Mouse (Mus musculus) heart, adult 9 months (tissue): Measurements from ENCODE around the gene Adgrl4.

Experiments
- DNase-seq, 2 experiments: peaks; one replicate each; pipeline ENCODE4 v3.0.0; 2022; ENCODE audit warnings: low spot score in 2 of 2

The Adgrl4 gene

GRCm38 (mm10) chr3:151488853-151489252 is 51.2 kb downstream of the Adgrl4 start:
- DNase-seq, result no peak

DNA sequence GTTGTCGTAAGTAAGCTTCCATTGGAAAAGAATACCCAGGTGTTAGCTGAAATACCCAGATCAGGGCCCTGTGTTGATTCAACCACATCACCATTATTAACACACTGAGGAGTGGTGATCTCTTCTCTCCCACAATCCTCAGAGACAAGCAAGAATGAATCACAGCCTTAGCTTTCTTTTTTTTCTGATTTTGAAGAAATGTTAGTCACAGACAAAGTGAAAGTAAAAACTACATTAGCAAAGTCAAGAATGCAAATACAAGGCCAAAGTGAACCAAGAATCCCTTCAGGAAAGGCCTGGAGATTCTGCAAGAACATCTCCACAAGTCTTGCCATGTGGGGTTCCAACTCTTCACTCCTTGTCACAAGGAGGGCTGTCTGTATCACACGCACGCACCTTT is 67.9 kb downstream of the Adgrl4 start:
- no peak for DNase-seq

GRCm38 (mm10) chr3:151511184-151511583 is 73.5 kb downstream of the Adgrl4 start:
- no peak for DNase-seq

- no peak for DNase-seq
Observed at GRCm38 (mm10) chr3:151547182-151547581, 109.5 kb downstream of the Adgrl4 start.

- DNase-seq, result no peak
Observed at GRCm38 (mm10) chr3:151551002-151551401, 113.3 kb downstream of the Adgrl4 start.

- no peak for DNase-seq
Observed at GRCm38 (mm10) chr3:151556635-151557034, 118.9 kb downstream of the Adgrl4 start.

- no peak for DNase-seq
Observed at GRCm38 (mm10) chr3:151557125-151557524, 119.4 kb downstream of the Adgrl4 start.

- DNase-seq, result no peak
Observed at GRCm38 (mm10) chr3:151557607-151558006, 119.9 kb downstream of the Adgrl4 start.

DNA sequence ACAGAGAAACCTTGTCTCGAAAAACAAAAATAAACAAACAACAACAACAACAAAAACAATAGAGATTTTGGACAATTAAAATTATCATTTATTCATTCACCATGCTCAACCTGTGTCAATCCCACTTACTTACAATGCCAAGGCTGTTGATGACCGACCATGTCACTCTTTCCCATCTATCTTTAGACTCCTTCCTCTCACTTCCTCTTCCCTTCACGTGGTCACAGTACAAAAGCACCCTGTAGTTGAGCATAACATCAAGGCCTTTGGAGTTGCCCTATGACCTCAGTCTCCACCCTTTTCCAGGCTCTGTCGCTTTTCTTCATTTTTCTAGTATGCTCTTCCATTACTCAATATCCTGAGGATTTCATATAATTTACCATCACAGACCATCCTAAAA is 120.7 kb downstream of the Adgrl4 start:
- DNase-seq, result no peak

DNA sequence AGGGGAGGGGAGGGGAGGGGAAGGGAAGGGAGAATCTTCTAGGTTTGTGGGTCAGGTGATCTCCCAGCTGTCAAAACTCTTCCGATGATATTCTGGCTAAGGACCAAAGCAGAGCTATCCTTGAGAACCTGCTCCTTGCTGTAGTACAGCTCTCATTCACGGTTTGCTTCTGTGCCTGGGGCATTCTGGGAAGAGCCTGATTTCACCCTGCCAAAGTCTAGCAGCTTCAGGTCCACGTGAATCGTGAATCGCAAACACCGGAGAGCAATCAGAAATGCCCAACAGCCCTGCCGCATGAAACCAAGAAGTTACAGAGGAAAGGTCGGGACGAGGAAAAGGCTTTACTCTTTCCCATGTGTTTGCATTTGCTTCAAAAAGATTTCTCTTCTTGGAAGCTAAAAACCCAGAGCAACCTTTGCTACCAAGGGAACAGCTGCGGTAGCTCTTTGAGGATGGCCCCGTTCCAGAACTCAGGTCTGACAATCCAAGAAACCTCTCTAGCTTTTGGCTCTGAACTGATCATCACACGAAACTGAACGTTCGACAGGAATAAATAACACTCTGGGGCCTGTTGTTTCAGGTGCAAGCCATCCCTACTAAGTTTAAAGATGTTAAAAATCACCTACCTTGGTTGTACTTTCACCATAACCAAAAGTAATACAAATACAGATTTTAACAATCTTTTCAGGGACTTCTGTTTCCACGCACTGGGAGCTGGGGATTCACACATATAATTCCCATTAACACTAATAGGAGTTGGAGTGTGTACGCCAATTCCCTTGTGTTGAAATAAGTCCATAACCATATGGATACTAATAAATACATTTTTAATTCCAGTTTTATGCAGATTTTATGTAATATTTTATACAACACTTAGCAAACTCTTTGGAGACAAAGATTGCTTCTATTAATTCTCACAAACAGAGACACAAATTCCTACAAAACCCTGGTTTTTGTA is 128.3 kb downstream of the Adgrl4 start:
- no peak for DNase-seq

DNA sequence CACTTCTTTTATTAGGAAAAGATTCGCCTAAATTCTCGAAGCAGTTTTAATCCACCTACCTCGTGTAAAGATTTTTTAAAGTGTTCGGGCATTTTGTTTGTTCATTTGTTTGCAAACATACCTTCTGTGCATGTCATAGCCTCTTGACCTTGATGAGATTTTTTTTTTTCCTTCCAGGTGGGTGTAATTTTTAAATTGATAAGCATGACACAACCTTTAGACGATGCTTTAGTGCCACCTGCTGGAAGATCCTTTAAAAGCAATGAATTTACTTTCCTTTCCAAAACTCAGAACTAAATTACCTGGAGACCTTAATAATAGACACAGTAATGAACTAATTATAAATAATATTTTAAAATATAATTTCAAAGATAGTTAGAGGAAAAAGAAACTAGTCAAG is 128.9 kb downstream of the Adgrl4 start:
- no peak for DNase-seq

- no peak for DNase-seq
Observed at GRCm38 (mm10) chr3:151567541-151567940, 129.9 kb downstream of the Adgrl4 start.

DNA sequence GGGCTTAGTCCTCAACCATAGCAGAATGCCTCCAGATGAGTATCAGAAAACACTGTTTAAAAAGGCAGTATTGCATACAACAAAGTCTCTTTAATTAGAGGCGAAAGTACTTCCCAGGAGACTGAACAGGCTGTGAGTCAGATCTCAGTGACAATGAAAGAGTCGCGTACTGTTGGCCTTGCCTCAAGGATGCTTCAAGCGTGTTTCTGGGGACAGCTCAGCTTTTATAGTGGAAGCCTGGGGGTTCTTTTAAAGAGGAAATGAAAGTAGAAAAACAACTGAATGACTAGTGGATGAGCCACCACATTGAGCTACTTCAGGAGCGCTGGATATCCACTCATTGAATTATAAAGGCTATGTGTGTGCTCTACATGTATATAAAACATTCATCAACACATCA is 134.4 kb downstream of the Adgrl4 start:
- no peak for DNase-seq

GRCm38 (mm10) chr3:151575292-151575691 is 137.6 kb downstream of the Adgrl4 start:
- no peak for DNase-seq

DNA sequence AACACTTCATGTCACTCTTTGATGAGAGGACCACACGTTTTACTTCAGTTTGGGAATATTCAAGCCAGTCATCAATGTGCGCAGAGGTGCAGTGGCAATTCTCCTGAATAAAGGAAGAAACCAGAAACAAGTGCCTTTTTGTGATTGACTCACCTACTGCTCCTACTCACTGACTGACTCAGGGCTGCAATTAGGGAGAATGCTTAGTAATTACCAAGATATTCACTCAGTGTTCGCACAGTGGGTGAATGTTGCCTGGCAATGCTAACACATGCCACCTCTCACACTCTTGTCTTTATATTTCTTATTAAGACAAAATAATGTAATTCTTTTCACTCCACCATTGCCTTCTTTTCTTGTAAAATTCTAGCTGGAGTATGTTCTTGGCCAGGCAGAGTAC is 138.5 kb downstream of the Adgrl4 start:
- no peak for DNase-seq

DNA sequence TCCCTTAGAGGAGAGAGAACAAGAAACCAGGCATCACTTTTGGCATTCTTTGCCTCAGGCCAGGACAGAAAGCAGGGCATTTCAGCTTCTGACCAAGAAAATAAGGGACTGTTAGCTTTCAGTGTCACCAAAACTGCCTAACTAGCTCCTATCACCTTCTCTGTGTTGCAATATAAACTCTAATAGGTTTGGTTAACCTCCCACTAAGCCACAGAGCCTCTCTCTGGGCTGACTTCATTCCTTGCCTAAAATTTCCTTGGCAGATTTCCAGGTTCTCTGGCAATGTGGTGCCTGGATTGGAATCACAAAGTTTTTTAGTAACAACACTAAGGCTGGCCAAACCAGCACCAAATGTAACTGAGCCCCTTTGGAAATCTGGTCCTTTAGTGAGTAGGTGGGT is 154.2 kb downstream of the Adgrl4 start:
- no peak for DNase-seq
